Mouse (Mus musculus) liver, embryonic 14.5 days (tissue): ENCODE results near the gene Gjc3.

ENCODE experiments used
- CTCF ChIP-seq: IDR thresholded peaks from 2 replicates; pipeline ENCODE4 v1.5.1; 2016; ENCODE audit warnings: antibody characterized with exemption, low read depth, control low read depth
- EP300 ChIP-seq: IDR thresholded peaks from 2 replicates; pipeline ENCODE4 v1.6.1; 2016; ENCODE audit warnings: antibody characterized with exemption, low read depth

- TF ChIP-seq CTCF (no peak), EP300 (no peak)
Measured at GRCm38 (mm10) chr5:137986351-137986750, 23.5 kb upstream of the Gjc3 start.
